Mouse (Mus musculus) gastrocnemius, postnatal 36 days (tissue): Measurements from ENCODE around the gene Tmem214. TPM values are rescaled to one million over a fixed set of nuclear protein-coding genes. Genes with fewer than 3 reads are reported as not detected.

Experiments
- DNase-seq, 2 experiments: peaks; one replicate each; pipeline ENCODE4 v3.0.0; 2022
- intact Hi-C: fragments of 180-260 bp; cut with DNase I; formaldehyde crosslinking; loops from one replicate; pipeline ENCODE4 v1.15.1; 2025
- long read RNA-seq, 2 experiments: library from polyadenylated mRNA; stranded (forward); transcript quantifications; one replicate each; pipeline ENCODE4 v2.0.0; 2021
- total RNA-seq, 2 experiments: library from RNA; stranded (reverse); gene quantifications; 2 replicates each; pipeline ENCODE4 v1.2.3; 2021

Gene Tmem214
- total RNA-seq, result 10 to 100 TPM; 25.0 to 31.5 TPM
- long read RNA-seq, experiment 1, full-length matches to known transcripts, result 22 of 31 reads
- long read RNA-seq, experiment 1, partial matches to known transcripts, result 4 of 31 reads
- long read RNA-seq, experiment 1, other reads (novel, unspliced or antisense), result 5 of 31 reads
- long read RNA-seq, experiment 2, full-length matches to known transcripts, result 42 of 50 reads
- long read RNA-seq, experiment 2, partial matches to known transcripts, result 4 of 50 reads
- long read RNA-seq, experiment 2, other reads (novel, unspliced or antisense), result 4 of 50 reads

DNA sequence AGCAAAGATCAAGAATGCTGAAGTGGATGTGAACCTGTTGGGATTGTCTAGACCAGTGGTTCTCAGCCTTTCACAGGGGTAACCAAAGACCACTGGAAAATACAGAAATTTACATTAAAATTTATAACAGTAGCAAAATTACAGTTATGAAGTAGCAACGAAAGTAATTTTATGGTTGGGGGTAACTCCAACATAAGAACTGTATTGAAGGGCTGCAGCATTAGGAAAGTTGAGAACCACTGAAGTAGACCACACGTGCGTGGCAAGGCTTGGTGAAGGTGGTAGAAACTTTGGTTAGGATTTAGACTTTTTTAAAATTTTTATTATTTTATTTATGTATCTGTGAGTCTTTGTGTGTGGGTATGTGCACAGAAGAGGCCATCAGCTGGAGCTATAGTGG lies at the start of gene Tmem214:
TSS of gene Tmem214 (plus strand) at position 301 of the 400 bp plus-strand sequence.
- DNase-seq, result no peak
- intact Hi-C loops, result loop anchor here (5.0 kb wide), 1 partner anchor 55 kb away; the partner anchor contains the start of gene Mapre3

DNA sequence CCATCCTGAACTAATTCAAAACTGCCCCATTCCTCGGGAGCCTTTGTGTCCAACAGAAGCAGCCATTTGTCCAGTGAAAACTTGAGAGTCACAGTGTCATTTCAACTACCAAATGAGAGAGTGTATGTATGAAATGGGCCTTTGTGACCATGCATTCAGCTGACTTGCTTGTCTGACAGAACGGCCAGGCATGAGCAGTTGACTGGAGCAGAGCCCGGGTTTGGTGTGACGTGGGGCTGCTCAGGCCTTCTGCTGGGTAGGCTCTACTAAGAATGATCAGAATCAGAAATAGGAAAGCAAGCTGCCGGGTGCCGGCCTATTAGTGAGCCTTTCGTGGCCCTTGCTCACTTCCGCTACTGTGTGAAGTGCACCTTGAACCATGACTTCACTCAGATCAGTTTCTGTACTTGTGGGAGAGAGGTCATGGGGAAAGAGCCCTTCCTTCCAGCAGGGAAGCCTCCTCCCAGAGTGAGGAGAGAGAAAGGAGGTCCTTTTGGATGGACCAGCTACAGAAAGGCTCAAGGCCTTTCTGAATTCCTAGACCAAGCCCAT lies 49.0 kb upstream of the Tmem214 start:
- no peak for DNase-seq
- intact Hi-C loops, result no loop called here

DNA sequence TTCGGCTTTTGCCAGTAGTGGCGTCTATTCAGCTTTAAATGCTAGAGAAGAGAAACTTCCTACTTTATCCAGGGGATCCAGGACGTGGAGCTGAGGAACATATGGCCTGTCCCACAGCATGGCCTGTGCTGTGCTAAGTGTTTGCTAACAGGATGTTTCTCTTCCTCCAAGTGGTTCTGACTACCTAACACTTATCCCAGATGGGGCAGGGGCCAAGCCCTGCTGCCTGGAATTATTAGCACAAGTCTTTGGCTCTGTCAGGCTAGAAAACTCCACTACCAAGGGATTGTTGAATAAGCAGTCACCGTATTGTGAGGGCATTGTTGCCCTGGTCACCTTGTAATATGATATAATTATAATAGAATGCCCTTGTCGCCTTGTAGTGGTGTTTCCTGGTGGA lies 45.1 kb upstream of the Tmem214 start:
- intact Hi-C loops, result no loop called here
- DNase-seq, result no peak

DNA sequence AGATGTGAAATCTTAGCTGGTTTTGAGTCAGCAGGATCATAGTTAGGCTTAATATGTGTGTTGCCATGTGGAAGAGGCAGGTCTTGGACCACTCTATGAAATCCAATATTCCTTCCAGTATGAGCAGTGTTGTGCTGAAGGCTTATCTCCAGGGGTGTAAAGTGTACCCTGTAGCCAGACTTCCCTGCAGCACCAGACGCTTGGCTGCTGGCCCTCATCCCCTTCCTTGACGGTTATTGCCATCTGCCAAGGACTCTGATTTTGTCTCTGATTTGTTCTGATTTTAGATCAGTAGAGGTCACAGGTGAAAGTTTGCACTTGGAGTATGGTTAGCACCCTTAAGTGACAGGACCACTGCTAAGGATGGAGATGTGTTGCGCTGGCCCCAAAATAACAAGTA lies 44.7 kb upstream of the Tmem214 start:
- intact Hi-C loops, result no loop called here
- no peak for DNase-seq

DNA sequence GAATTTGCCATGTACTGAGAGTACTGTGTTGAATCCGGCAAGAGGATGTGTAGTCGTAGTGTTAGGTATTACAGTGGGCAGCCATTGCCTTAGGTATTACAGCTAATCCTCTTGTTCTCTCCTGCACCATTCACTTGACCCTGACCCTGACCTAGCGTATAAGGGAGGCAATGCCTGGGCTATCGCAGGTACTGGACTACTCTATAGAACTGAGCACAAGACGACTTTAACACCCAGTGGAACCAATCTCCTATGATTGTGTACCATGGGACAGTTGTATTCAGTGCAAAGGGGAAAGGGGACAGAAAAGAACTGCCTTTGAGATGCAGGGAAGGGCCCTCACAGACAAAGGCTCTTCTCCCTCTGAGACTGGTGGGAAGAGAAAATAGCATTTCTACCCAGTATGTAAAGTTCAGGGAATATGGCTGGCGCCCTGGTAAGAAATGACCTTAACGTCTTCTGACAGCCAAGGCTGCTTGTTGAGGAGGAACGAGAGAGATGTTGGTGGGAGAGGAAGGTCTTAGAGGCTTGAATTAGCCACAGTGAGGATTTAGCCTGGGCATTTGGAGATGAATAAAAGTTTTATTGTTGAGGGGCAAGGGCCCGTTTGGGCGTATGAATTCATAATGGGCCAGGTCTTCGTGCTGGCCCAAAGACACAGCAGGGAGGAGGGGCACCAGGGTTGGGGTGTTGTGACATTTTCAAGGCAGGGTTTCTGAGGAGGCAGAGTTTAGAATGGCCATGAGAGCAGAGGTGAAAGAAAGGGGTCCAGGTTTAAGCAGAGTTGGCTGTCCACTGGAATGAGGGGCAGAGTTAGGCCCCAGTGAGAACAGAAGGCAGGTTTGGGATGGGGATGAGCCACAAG lies 43.5 kb upstream of the Tmem214 start:
- intact Hi-C loops, result no loop called here
- no peak for DNase-seq

DNA sequence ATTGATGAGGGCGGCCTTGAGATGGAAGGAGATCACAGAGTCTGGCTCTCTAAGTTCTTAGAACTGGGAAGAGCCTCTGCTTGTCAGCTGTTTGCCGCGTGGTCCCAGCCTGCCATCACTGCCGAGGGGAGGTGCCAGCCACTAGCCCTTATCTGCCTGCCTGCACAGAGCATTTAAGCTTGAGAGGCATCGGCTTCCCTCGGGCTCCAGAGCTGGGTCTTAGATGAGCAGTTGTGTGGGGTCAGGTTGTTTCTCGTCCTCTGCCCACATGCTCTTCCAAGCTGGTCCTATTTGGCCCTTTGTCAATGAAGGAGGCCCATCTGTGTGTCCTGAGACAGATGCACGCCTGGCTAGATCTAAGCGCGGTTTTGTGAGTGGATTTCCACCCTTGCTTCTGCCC lies 42.6 kb upstream of the Tmem214 start:
- peak in 1 of 2 experiments; percentile 17 for DNase-seq
- intact Hi-C loops, result no loop called here

DNA sequence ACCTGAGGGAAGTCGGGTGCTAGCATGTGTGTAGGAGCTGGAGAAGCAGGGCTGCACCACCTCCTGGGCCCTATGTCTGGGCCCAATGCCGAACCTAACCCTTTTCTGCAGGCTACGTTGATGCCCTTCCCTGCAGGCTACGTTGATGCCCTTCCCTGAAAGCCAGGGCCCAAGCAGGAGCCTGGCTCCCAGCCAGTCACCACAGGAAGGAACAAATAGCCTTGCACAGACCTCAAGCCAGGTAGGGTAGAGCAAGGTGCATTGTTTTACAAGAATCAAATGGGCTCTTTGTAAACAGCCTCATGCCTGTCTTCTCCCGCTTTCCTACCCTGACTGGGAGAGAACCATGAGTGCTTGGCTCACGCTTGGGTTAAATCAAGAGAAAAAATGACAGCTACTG lies 42.0 kb upstream of the Tmem214 start:
- DNase-seq, result no peak
- intact Hi-C loops, result no loop called here

DNA sequence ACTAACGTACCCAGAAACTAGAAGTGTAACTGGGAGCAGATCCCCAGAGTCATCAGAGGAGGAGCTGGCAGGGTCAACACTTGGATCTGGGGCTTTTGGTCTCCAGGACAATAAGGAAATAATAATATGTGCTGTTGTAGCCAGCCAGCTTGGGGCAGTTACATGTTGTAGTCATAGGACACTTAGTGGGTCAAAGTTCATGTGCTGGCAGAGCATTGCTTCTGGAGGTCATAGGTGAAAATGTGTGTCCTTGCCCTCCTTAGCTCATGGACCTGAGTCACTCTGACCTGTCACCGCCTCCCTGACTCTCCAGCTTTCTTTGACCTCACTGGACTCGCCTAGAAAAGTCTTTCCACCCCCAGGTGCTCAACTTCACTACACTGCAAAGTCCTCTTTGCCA lies 34.4 kb upstream of the Tmem214 start:
- intact Hi-C loops, result no loop called here

DNA sequence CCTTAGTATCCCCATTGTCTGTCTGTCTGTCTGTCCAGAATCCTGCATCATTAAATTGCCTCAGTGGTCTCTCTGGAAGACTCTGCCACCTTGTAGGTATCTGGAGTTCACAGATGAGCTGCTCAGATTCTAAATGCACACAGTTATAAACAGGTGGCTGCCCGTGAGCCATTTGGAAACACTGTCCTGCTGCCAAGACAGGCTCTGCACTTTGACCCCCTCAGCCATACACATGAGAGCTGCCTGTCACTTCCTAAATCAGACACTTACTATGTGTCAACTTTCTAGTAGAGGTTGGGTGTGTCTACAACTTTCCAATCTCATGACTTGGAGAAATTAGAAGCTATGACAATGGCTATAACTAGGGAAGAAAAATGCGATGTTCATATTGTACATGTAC lies 28.1 kb upstream of the Tmem214 start:
- no peak for DNase-seq
- intact Hi-C loops, result no loop called here

More for the DNA sequence above, 34.4 kb upstream of the Tmem214 start:
- no peak for DNase-seq

DNA sequence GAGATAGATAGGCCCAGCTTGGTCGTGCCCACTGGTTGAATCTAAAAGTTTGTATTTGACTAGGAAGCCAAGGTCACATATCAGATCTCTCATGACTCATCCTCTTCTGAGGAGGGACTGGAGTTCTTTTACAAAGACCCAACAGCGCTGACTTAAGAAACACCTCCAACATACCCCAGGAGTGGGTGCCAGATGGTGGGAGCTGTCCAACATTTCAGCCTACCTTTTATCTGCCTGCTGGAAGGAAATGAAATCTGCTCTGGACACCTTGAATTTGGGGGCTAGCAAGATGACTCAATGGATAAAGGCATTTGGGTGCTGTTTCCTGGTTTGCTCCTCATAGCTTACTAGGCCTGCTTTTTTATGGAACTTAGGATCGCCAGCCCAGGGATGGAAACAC lies 25.9 kb upstream of the Tmem214 start:
- intact Hi-C loops, result no loop called here
- no peak for DNase-seq

DNA sequence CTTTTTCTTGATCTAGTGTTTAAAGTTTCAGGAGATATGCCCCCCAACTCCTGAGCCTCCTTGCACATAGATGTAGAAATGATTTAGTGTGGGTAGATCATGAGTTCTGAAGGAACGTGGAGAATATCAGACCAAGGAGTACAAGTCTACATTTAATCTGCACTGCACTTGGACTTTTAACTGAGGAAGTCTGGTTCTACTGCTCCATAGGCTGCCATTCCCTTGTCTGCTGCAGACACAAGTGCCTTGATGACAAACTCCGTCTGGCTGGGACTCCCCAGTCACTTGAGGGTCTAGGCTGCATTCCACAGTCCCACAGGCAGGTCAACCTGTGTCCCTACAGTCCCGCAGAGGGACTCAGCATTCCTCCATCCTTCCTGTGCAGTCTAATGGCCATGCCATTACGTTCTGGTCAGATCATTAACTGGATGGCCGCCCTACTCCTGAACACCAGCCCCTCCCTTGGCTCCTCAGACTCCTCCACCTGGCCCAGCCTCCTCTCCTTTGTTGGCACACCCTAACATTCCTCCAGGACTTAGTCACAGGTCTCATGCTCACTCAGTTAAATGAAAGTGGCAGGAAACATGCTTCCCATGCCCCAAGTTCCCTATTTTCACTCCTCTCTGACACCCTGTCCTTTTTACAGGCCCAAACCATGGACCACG lies 17.8 kb upstream of the Tmem214 start:
- no peak for DNase-seq
- intact Hi-C loops, result no loop called here

DNA sequence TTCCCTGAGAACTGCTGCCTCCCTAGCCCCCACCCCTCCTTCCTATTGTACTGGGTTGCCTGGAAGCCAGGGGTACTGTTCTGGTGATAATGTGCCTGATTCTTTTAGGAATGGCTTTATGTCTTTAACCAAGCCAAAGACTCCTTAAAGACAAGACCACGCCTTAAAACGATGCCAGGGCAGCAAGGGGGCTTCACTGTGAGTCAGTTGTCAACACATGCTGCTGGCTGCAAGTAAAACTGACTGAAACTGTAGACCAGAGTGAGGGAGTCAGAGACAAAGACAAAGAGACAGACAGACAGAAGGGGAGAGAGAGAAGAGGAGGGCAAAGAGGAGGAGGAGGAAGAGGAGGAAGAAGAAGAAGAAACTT lies 17.3 kb upstream of the Tmem214 start:
- no peak for DNase-seq
- intact Hi-C loops, result no loop called here

DNA sequence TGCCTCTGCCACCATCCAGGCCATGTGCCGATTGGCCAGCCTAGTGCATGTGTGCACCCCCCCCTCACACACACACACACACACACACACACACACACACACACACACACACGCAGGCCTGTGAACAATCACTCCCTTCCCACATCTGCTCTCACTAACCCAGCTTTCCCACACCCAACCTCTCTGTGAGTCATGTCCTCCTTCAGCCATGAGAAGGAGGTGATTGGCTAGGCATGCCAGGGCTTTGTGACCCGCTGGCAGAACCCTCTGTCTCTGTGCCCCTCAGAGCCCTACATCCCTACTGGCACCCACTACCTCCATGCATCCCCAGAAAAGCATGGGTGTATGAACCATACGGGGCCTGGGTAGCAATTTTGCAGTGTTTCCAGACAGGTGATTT lies 14.3 kb upstream of the Tmem214 start:
- intact Hi-C loops, result no loop called here
- no peak for DNase-seq

DNA sequence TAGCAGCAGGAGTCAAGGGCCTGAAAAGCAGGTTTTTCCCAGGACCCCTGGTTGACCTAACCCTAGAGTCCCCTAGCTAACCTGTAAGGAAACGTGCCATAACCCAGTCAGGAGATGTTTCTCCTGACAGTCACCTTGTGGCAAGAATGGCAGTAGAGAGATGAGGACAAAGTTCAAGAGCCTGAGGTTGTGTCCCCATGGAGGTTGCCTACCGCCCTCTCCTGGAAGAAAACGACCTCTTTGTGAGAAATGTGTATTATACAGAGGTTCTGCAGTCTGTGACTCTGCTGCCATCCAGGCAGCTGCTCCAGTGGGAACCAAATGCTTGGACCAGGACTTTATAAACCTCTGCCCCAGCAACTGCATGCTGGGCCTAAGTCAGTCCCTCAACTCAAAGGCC lies 12.1 kb upstream of the Tmem214 start:
- intact Hi-C loops, result loop anchor here (1.0 kb wide), 1 partner anchor 49 kb away; no protein-coding TSS in a partner anchor
- no peak for DNase-seq

DNA sequence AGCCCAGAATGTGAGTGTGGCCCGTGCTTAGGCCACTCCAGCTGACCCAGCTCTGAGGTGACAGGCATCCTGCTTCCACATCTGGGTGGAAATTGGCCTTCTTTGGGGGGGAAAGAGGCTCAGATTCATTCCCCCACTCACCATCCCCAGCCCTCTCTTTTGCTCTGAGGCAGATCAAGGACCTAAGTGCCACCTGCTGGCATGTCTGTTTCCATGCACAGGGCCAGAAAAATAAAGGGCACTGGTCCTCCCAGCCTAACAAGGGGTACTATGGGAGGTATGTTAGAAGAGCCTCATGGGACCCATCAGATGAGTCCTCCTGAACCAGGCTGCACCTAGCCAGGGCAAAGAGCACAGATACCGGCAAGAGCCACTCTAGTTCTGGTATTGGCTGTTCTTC lies 11.7 kb upstream of the Tmem214 start:
- intact Hi-C loops, result no loop called here
- no peak for DNase-seq

DNA sequence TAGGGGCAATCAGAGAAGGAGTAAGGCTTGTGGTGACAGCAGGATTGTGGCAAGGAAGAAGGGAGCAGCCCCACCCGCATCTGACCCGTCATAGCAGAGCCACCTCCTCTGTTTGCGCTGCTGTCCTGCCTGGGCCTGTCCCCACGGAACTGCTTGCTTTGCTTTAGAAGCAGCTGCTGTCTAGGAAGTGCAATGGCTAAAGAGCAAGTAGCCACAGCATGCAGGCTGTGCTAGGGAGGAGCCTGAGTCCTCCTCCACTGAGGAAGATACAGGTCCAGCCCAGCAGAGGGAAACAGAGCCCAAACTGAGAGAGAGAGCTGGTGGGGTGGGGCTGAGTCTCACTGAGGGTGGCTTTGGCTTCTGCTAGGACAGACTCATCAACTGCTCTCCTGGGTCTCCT lies 4.0 kb upstream of the Tmem214 start:
- DNase-seq, result no peak
- intact Hi-C loops, result no loop called here

DNA sequence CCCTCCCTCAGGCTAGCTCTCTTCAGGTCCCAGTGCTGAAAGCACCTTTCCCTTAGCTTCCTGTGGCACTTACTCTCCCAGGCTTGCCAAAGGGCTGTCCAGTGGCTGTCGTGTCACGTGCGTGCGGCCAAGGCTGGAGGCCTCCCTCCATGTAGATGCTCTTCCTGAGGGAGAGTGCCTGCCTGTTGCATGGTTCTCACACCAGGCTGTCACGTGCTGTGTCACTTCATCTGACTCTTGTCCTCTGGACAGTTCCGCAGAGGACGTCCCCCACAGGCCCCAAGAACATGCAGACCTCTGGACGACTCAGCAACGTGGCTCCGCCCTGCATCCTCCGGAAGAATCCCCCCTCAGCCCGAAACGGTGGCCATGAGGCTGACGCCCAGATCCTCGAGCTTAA lies 3.5 kb upstream of the Tmem214 start:
- intact Hi-C loops, result no loop called here
- DNase-seq, result no peak

DNA sequence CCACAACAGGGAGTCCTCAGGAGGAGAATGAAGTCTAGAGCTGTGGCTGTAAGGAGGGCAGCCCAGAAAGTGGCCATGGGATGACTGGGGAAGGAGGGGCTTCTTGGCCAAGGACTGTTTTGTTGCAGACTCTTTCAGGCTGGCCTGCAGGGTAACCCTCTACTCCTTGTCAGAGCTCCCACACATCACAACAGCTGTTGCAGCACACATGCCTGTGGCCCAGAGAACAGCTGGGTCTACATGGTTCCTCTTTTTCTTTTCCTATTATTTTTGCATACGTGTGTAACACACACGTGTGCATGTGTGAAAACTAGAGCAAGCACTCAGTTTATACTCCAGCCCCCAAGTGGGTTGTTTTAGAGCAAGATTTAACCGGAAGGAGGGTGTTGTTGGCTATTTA lies 941 bp upstream of the Tmem214 start:
- DNase-seq, result no peak
- intact Hi-C loops, result loop anchor here (5.0 kb wide), 1 partner anchor 55 kb away; the partner anchor contains the start of gene Mapre3

DNA sequence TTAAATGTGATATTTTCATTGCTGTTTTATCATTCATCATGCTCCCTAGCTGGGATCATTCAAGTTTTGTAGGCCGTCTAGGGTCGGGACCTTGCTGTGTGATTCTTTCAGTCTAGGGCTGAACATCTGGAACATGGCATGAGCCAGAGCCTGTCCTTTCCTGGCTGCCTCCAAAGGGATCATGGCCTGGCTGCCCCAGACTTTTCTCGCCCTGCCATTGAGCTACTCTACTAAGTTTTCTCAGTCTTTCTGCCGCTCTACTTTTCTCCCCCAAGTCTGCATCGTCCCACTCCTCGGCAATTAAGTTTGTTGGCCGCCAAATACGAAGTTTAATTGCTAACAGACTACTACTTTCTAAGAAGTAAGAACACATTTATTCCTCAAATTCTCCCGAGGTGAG lies 1.2 kb downstream of the Tmem214 start:
- intact Hi-C loops, result loop anchor here (5.0 kb wide), 1 partner anchor 57 kb away; the partner anchor contains the start of gene Mapre3

DNA sequence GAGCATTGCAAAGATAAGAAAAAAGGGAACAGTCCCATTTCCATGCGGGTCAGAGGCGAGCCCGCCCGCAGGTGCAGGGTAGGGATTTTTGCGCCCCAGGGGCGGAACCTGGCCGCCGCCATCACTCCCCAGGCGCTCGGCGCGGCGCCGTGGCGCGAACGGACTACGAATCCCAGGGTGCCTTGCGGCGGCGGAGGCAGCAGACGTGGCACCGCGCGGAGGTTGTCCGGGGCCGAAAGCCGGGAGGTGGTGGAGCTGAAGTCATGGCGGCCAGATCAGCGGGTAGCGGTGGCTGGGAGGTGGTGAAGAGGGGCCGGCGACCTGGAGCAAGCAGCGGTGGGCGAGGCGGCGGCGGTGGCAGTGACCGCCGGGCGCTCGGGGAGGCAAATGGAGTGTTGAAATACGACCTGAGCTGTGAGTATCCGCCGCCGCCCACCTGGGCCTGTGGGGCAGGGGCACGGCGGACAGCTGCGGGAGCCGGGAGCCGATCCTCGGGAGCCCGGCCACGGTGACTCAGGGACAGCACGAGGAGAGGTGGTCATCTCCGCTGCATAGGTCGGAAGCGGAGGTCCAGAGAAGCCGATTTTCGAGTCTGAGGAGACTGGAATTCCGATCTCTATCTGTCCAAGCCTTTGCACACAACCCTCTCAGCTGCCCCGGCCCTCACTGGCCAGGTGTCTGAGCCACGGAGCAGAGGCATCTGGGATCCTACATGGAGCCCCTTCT lies 1.8 kb downstream of the Tmem214 start:
- intact Hi-C loops, result loop anchor here (5.0 kb wide), 1 partner anchor 57 kb away; the partner anchor contains the start of gene Mapre3
- DNase-seq, result peak; percentile 87 to 88

More for the DNA sequence above, 1.2 kb downstream of the Tmem214 start:
- no peak for DNase-seq
